Mouse (Mus musculus) embryonic fibroblast, embryonic 13.5 days (primary cell): Measurements from ENCODE around the gene Ephb1. TPM values are rescaled to one million over a fixed set of nuclear protein-coding genes. Genes with fewer than 3 reads are reported as not detected.

Experiments used
- H3K27ac ChIP-seq: 2 replicates; pipeline ENCODE4 v1.5.1; 2012; ENCODE audit warnings: low read length, control low read depth, inconsistent platforms; ENCODE audit not compliant: insufficient read depth
- H3K4me1 ChIP-seq: 2 replicates; pipeline ENCODE4 v1.6.1; 2011; ENCODE audit warnings: low read length; ENCODE audit not compliant: control insufficient read depth, insufficient read depth
- H3K4me3 ChIP-seq: 2 replicates; pipeline ENCODE4 v1.5.1; 2011; ENCODE audit warnings: mild to moderate bottlenecking, control low read depth, low read length; ENCODE audit not compliant: insufficient read depth
- CTCF ChIP-seq: IDR thresholded peaks from 2 replicates; pipeline ENCODE4 v1.5.1; 2011; ENCODE audit warnings: mild to moderate bottlenecking, control low read depth, low read length, moderate library complexity, borderline replicate concordance; ENCODE audit not compliant: insufficient read depth
- POLR2A ChIP-seq: IDR thresholded peaks from 2 replicates; pipeline ENCODE4 v1.6.1; 2011; ENCODE audit warnings: low read depth, mild to moderate bottlenecking, control low read depth, low read length, moderate library complexity
- polyA plus RNA-seq: library from polyadenylated mRNA; stranded (reverse); fragments of >200 nt; gene quantifications from 2 replicates; pipeline ENCODE4 v1.2.4, GENCODE M21; 2011; ENCODE audit warnings: low read depth; ENCODE audit not compliant: missing spikeins, insufficient read length

Ephb1 gene
- polyA plus RNA-seq, 1 experiment = 0.18 TPM

GRCm38 (mm10) chr9:102314795-102315194 lies 39.7 kb downstream of the Ephb1 start:
- Histone ChIP-seq H3K4me1 (no peaks in the 10 kb centered on the region), H3K4me3 (no peak overlapping the region), H3K27ac (no peak overlapping the region)
- TF ChIP-seq CTCF = no peak
- no peak for TF ChIP-seq POLR2A

- no peak overlapping the region for H3K27ac ChIP-seq
- H3K4me3 ChIP-seq = no peak overlapping the region
- no peaks in the 10 kb centered on the region for H3K4me1 ChIP-seq
- TF ChIP-seq POLR2A (no peak), CTCF (no peak)
These were observed 44.1 kb downstream of the Ephb1 start for GRCm38 (mm10) chr9:102310431-102310830.

- Histone ChIP-seq H3K4me1 (no peaks in the 10 kb centered on the region), H3K27ac (no peak overlapping the region)
- no peak for TF ChIP-seq CTCF
These were observed 45.2 kb downstream of the Ephb1 start for GRCm38 (mm10) chr9:102309278-102309677.

GRCm38 (mm10) chr9:102307656-102308055 lies 46.8 kb downstream of the Ephb1 start:
- TF ChIP-seq CTCF (no peak), POLR2A (no peak)
- Histone ChIP-seq H3K4me1 (no peaks in the 10 kb centered on the region), H3K4me3 (no peak overlapping the region), H3K27ac (no peak overlapping the region)

More at GRCm38 (mm10) chr9:102309278-102309677, 45.2 kb downstream of the Ephb1 start:
- H3K4me3 ChIP-seq = no peak overlapping the region

GRCm38 (mm10) chr9:102306645-102307415 lies 47.7 kb downstream of the Ephb1 start:
- Histone ChIP-seq H3K27ac (no peak overlapping the region), H3K4me1 (no peaks in the 10 kb centered on the region), H3K4me3 (no peak overlapping the region)
- TF ChIP-seq POLR2A (no peak), CTCF (no peak)

GRCm38 (mm10) chr9:102305432-102306100 lies 48.9 kb downstream of the Ephb1 start:
- H3K4me3 ChIP-seq = no peak overlapping the region
- no peak for TF ChIP-seq POLR2A
- no peak for TF ChIP-seq CTCF
- no peak overlapping the region for H3K27ac ChIP-seq
- no peaks in the 10 kb centered on the region for H3K4me1 ChIP-seq

- no peaks in the 10 kb centered on the region for H3K4me1 ChIP-seq
- H3K27ac ChIP-seq = no peak overlapping the region
- no peak overlapping the region for H3K4me3 ChIP-seq
- no peak for TF ChIP-seq POLR2A
- no peak for TF ChIP-seq CTCF
These were observed 49.7 kb downstream of the Ephb1 start for GRCm38 (mm10) chr9:102304796-102305195.

- Histone ChIP-seq H3K27ac (no peak overlapping the region), H3K4me1 (no peaks in the 10 kb centered on the region), H3K4me3 (no peak overlapping the region)
- TF ChIP-seq CTCF (no peak), POLR2A (no peak)
These were observed 50.6 kb downstream of the Ephb1 start for GRCm38 (mm10) chr9:102303882-102304281.

GRCm38 (mm10) chr9:102300985-102301384 lies 53.5 kb downstream of the Ephb1 start:
- TF ChIP-seq CTCF (no peak), POLR2A (no peak)
- Histone ChIP-seq H3K27ac (no peak overlapping the region), H3K4me3 (no peak overlapping the region), H3K4me1 (no peaks in the 10 kb centered on the region)

- H3K4me1 ChIP-seq = no peaks in the 10 kb centered on the region
- H3K4me3 ChIP-seq = no peak overlapping the region
These were observed 55.8 kb downstream of the Ephb1 start for GRCm38 (mm10) chr9:102298741-102299140.

GRCm38 (mm10) chr9:102297986-102298385 lies 56.5 kb downstream of the Ephb1 start:
- no peak overlapping the region for H3K27ac ChIP-seq
- H3K4me1 ChIP-seq = no peaks in the 10 kb centered on the region
- TF ChIP-seq CTCF (no peak), POLR2A (no peak)
- H3K4me3 ChIP-seq = no peak overlapping the region

More at GRCm38 (mm10) chr9:102298741-102299140, 55.8 kb downstream of the Ephb1 start:
- TF ChIP-seq POLR2A = no peak
- TF ChIP-seq CTCF = no peak
- no peak overlapping the region for H3K27ac ChIP-seq
